Mouse (Mus musculus) bone marrow macrophage, adult 2 months (primary cell): ENCODE measurements at regions not wholly inside any gene's neighbourhood (a gene's known extent, or its start where the extent isn't known, plus 50 kb on each side); places are given as distances from the start of the nearest gene placed in this dataset.
"Not testable (repeated sequence)": the region's sequence is repeated elsewhere in the genome, so short reads cannot be mapped to it uniquely, and the experiment has no call there.

Experiments used
- H3K27ac ChIP-seq: 2 replicates; pipeline ENCODE4 v1.5.1; 2012; ENCODE audit warnings: low read depth, low read length; ENCODE audit not compliant: insufficient read depth
- H3K4me1 ChIP-seq: 2 replicates; pipeline ENCODE4 v1.6.1; 2012; ENCODE audit warnings: low read length; ENCODE audit not compliant: control insufficient read depth, insufficient read depth
- H3K4me3 ChIP-seq: 2 replicates; pipeline ENCODE4 v1.5.1; 2012; ENCODE audit warnings: mild to moderate bottlenecking, low read length, moderate library complexity; ENCODE audit not compliant: insufficient read depth
- CTCF ChIP-seq: IDR thresholded peaks from 2 replicates; pipeline ENCODE4 v1.5.1; 2012; ENCODE audit warnings: low read depth, mild to moderate bottlenecking, low read length, moderate library complexity
- POLR2A ChIP-seq: IDR thresholded peaks from 2 replicates; pipeline ENCODE4 v1.6.1; 2012; ENCODE audit warnings: mild to moderate bottlenecking, low read depth, low read length, borderline replicate concordance

GRCm38 (mm10) chr9:104403863-104404262 is 66.3 kb upstream of the Acpp start:
- Histone ChIP-seq H3K4me3 (no peak overlapping the region), H3K4me1 (peaks cover 8% of the 10 kb centered on the region), H3K27ac (no peak overlapping the region)
- TF ChIP-seq POLR2A: no peak
- TF ChIP-seq CTCF: no peak

- Histone ChIP-seq H3K4me3 (no peak overlapping the region), H3K4me1 (peaks cover 3% of the 10 kb centered on the region; the same call in 1 of the 2 replicates), H3K27ac (no peak overlapping the region)
- no peak for TF ChIP-seq CTCF
- no peak for TF ChIP-seq POLR2A
Measured at GRCm38 (mm10) chr9:104401673-104402072, 64.1 kb upstream of the Acpp start.

DNA sequence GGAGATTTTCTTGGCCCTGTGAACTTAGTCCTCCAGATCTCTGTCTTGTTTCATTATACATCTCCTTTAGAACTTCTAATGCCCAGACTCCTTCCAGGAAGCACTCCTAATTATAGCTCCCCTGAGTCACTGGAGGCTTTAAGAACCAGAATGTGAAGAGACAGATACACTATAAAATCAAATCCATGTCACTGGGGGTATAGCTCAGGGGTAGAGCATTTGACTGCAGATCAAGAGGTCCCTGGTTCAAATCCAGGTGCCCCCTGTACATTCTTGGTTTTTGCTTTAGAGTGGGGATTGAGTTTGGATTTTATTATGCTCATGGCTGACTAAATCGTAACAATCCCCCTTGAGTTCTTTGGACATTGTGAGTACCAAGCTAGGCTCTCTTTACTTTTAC is 62.4 kb upstream of the Acpp start:
- H3K27ac ChIP-seq: no peak overlapping the region
- peaks cover 3% of the 10 kb centered on the region; the same call in 1 of the 2 replicates for H3K4me1 ChIP-seq
- H3K4me3 ChIP-seq: no peak overlapping the region
- TF ChIP-seq CTCF: no peak
- no peak for TF ChIP-seq POLR2A

GRCm38 (mm10) chr9:104398484-104398883 is 60.9 kb upstream of the Acpp start:
- not testable (repeated sequence) for H3K4me1 ChIP-seq, H3K27ac ChIP-seq, H3K4me3 ChIP-seq

- H3K27ac ChIP-seq: no peak overlapping the region
- no peaks in the 10 kb centered on the region for H3K4me1 ChIP-seq
- TF ChIP-seq POLR2A: no peak
- no peak overlapping the region for H3K4me3 ChIP-seq
Measured at GRCm38 (mm10) chr9:104387805-104388204, 50.3 kb upstream of the Acpp start.
